Comparison of ENCODE assay signal across 8 mouse cellular contexts in the genomic region with DNA sequence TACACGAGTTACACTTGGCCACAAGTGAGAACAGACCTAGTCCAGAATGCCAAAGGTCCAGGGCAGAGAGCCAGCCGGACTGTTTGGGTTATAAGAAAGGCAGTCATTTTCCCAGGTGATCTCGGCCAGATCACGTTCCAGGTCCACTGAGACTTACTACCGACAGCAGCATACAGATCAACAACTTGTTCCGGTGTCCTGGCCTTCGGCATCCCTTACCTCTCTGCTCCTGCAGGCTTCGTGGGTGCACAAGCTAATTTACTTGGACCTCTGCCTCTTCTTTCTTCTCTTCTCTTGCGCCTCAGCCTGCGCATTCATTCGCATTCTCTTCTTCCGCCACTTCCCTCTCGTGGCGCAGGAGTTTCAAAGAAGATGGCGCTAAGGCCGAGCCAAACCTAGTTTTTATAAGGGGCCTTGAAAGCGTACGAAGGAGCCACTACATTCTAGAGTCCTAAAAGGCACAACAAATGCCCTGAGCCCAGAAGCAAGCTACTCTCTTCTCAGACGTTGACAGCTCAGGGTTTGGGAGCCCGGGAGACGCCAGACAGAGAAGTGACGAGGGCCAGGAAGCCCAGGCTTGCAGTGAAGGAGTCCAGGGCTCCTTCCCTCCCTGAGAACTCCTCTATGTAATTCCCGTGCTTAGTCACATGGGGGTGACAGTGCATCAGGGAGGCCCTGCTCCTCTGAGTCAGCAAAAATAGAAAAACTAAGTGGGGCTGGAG. TPM values are rescaled to one million over a fixed set of nuclear protein-coding genes. Genes with fewer than 3 reads are reported as not detected.
A peak's percentile ranks its signal among the peaks of the same experiment; 100 is the strongest.
DNase-seq lines count a peak whose midpoint lies in the region; ATAC-seq lines count a peak whose summit lies in the region.

No protein-coding gene starts in this region.

- ATAC-seq in inflammation-experienced regulatory T-cells, adult 6 months, result peak; percentile 54

- DNase-seq in adrenal gland, postnatal 14 days, result peak; percentile 88
- DNase-seq in embryo, embryonic 11.5 days (ENCODE audit: low read depth, low spot score), result peak; percentile 52
- DNase-seq in gastrocnemius, postnatal 25 days, result peak; percentile 71
- peak; percentile 59 to 62 for DNase-seq in left cerebral cortex, adult 8-10 months (ENCODE audit: low spot score in 2 of 2)
- DNase-seq in lung, postnatal 4 days, result peak; percentile 80 to 84
- peak; percentile 59 for DNase-seq in retina, postnatal 7 days (ENCODE audit: low read depth, low spot score)
- DNase-seq in urinary bladder, postnatal 36 days (ENCODE audit: low spot score in 2 of 2), result peak; percentile 73 to 76

RNA-seq across cellular contexts. Expression of a gene that starts 27.2 kb away (rescaled TPM):
- total RNA-seq in adrenal gland, postnatal 14 days (2021), result 120 and 132 TPM in 2 replicates
- 10 to 100 TPM; 46.0 to 51.2 TPM for total RNA-seq in gastrocnemius, postnatal 25 days (2021)
- polyA plus RNA-seq in inflammation-experienced regulatory T-cells, adult 6 months (2017; shearing (Covaris generic)), result 10 to 100 TPM; 46.7 to 76.6 (median 60.1) TPM
- 100 to 1,000 TPM; 108 to 137 (median 123) TPM for total RNA-seq in left cerebral cortex, adult 8-10 months (2022)

RNA-seq across cellular contexts. Expression of a gene that starts 29.9 kb away (rescaled TPM):
- 39.2 and 46.7 TPM in 2 replicates for total RNA-seq in adrenal gland, postnatal 14 days (2021)
- 1 to 10 TPM; 2.4 to 3.1 TPM for total RNA-seq in gastrocnemius, postnatal 25 days (2021)
- polyA plus RNA-seq in inflammation-experienced regulatory T-cells, adult 6 months (2017; shearing (Covaris generic)), result not detected
- under 1 TPM; 0.21 to 0.70 (median 0.58) TPM for total RNA-seq in left cerebral cortex, adult 8-10 months (2022)

RNA-seq across cellular contexts. Expression of a gene that starts 49.0 kb away (rescaled TPM):
- not detected in 2 replicates for total RNA-seq in adrenal gland, postnatal 14 days (2021)
- total RNA-seq in gastrocnemius, postnatal 25 days (2021), result not detected
- not detected for polyA plus RNA-seq in inflammation-experienced regulatory T-cells, adult 6 months (2017; shearing (Covaris generic))
- total RNA-seq in left cerebral cortex, adult 8-10 months (2022), result not detected

Comparison
In these comparisons a context has a peak if more than half of its experiments do, and no peak if none do; other contexts are left out.
1. Peak in every context shown above with its lines: DNase-seq and ATAC-seq.